Mouse (Mus musculus): Measurements from ENCODE around the gene Atg16l1. TPM values are rescaled to one million over a fixed set of nuclear protein-coding genes. Genes with fewer than 3 reads are reported as not detected.

The Atg16l1 gene
- total RNA-seq, 2 experiments from 2014 or later, result 59.9 to 64.5 TPM

DNA sequence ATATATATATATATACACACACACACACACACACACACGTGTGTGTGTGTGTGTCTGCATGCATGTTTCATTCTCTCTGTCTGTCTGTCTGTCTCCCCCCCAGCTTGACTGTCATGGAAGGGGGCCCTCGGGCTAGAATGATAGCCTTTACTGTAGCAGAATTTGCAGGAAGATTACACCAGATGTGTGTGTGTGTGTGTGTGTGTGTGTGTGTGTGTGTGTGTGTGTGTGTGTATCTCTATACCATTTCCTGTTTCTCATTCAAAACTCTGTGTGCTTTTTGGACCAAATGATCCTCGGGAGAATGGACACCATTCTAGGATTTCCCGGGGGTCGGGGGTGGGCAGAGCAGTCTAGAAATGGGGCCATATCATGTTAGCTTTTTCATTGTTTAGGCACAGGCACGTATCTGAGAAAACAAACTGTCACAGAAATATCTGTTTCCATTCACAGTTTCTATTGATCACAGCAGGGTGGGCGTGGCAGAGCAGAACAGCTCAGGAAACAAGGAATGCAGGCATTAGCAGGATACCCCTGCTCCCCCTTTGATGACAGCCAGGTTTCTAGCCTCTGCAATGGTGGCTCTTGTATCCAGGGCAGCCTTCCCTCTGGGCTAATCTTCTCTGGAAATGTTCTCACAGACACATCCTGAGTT, 73.4 kb downstream of the Atg16l1 start:
- DNase-seq (ENCODE audit: low spot score in 2 of 2), result no peak

- no peak for DNase-seq (ENCODE audit: low spot score in 2 of 2)
Measured at GRCm38 (mm10) chr1:87829621-87830211, 74.0 kb downstream of the Atg16l1 start.

- no peak for DNase-seq (ENCODE audit: low spot score in 2 of 2)
Measured at GRCm38 (mm10) chr1:87836453-87836852, 80.8 kb downstream of the Atg16l1 start.

- DNase-seq (ENCODE audit: low spot score in 2 of 2), result no peak
Measured at GRCm38 (mm10) chr1:87837018-87837417, 81.3 kb downstream of the Atg16l1 start.

DNA sequence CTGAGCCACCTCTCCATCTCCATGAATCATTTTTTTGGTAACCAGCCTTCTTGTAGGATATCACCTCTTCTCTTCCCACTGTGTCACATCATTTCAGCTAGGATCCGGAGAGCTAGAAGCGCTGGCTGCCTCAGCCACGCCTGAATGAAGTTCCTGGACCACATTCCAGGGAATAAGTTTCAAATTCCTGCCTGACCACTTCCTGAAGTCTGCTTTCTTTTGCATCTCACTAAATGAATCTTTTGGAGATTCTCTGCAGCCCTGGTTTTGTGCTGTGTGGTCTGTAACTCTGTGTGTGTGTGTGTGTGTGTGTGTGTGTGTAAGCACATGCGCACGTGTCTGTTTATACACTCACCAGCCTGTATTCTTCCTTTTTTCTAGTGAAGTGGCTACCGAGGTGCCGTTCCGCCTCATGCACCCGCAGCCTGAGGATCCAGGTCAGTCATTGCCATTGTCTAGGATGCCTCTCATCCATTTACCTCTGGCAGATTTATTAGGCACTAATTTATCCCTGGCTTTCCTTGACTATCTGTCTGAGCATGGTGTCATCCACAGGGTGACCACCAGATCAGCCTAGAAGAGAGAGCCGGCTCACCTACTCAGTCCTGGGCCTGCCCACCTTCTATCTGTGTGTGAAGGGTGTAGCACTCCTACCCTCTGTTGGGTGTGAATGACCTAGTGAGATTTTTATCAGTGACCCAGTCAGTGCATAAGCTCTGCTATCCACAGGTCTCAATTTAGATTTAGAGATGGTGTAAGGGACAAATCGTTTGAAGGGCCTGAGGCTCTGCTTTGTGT, 84.9 kb downstream of the Atg16l1 start:
- DNase-seq (ENCODE audit: low spot score in 2 of 2), result no peak

Other genes starting within 250 kb of the Atg16l1 start
- gene Neu2, start 246.0 kb upstream of the Atg16l1 start, total RNA-seq (2021), result under 1 TPM; 0.46 to 0.83 TPM
- 10 to 100 TPM; 70.8 to 76.4 TPM for gene Ngef, start 182.0 kb upstream of the Atg16l1 start, total RNA-seq (2021)
- gene Inpp5d, start 135.6 kb upstream of the Atg16l1 start, total RNA-seq (2021), result 10 to 100 TPM; 15.2 to 17.7 TPM
- gene Sag, start 47.8 kb downstream of the Atg16l1 start, total RNA-seq (2021), result 1 to 10 TPM; 1.8 to 2.2 TPM
- gene Dgkd, start 97.4 kb downstream of the Atg16l1 start, total RNA-seq (2021), result 100 to 1,000 TPM; 119 to 134 TPM